Mouse (Mus musculus) heart, postnatal 36 days (tissue): ENCODE measurements around the gene Ankrd13b. TPM values are rescaled to one million over a fixed set of nuclear protein-coding genes. Genes with fewer than 3 reads are reported as not detected.

ENCODE experiments used
- DNase-seq, 2 experiments: peaks; one replicate each; pipeline ENCODE4 v3.0.0; 2021 to 2022
- intact Hi-C: fragments of 180-260 bp; cut with DNase I; formaldehyde crosslinking; loops from one replicate; pipeline ENCODE4 v1.15.1; 2025
- total RNA-seq, 2 experiments: library from RNA; stranded (reverse); gene quantifications; 2 replicates each; pipeline ENCODE4 v1.2.3; 2021

The Ankrd13b gene
- total RNA-seq, 2 experiments from 2014 or later, result 9.8 to 10.4 TPM

DNA sequence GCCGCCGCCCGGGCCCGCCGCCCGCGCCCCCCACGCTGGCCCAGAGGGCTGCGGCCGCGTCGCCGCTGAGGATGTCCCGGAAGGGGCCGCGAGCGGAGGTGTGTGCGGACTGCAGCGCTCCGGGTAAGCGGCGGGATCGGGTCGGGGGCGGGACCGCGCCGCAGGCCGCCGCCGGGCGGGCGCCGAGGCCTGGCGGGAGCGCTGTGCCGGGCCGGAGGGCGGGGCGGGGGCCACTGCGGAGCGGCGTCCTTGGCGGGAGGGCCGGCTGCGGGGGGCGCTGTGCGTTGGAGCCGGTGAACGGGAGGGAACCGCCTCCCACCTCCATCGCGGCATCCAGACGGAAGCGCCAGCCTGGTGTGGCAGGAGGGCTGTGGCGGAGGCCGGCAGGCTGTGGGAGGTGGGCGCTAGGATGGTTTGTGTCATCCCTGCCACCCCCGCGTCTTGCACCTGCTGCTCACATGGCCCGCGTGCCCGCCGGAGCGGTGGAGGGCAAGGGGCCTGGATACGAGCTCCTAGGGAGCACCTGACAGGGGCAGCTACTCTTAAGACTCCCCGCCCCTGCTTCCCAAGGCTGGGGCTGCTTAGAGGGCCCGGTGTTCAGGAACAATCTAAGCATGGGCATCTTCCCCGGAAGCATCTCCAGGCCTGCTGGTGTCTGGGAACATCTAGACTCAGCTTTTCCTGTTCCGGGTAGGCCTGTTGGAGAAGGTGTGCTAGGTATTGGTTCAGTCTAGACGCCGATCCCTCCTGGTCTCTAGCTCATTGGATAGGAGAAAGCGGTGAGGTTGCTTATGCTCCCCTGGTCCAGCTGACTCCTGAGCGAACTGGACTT is 4.2 kb upstream of the Ankrd13b start, which contains the start of gene Git1:
Gene Git1, plus strand, starts transcription at position 51 of the 832 bp plus-strand sequence.
- DNase-seq, result peak in 1 of 2 experiments; percentile 62
- intact Hi-C loops, result no loop called here

GRCm38 (mm10) chr11:77492911-77493332 is 3.4 kb upstream of the Ankrd13b start:
- DNase-seq, result peak; percentile 91 to 92
- intact Hi-C loops, result no loop called here

DNA sequence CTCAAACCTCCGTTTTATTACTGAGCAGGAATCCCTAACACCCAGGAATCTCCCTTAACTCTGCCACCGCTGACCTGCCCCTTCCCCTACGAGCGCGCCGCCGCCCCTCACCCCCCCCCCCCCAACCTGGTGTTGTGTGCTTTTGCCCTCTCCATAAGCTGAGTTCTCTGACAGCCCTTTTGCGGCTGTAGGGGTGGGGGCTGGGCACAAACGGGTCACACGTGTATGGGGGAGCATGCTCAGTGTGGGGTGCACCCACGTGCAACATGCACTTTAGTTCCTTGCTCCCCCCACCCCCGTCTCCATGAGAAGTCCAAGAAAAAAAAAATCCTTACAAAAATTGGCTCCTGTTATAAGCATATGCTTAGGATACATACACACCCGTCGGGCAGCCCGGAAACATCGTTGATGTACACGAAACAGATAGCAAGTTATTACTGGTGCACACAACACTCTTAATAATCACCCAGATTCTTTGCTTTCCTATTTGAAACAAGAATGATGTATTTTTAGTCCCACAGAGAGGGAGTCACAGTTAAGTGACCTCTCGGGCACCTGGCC is 2.9 kb upstream of the Ankrd13b start:
- intact Hi-C loops, result no loop called here

DNA sequence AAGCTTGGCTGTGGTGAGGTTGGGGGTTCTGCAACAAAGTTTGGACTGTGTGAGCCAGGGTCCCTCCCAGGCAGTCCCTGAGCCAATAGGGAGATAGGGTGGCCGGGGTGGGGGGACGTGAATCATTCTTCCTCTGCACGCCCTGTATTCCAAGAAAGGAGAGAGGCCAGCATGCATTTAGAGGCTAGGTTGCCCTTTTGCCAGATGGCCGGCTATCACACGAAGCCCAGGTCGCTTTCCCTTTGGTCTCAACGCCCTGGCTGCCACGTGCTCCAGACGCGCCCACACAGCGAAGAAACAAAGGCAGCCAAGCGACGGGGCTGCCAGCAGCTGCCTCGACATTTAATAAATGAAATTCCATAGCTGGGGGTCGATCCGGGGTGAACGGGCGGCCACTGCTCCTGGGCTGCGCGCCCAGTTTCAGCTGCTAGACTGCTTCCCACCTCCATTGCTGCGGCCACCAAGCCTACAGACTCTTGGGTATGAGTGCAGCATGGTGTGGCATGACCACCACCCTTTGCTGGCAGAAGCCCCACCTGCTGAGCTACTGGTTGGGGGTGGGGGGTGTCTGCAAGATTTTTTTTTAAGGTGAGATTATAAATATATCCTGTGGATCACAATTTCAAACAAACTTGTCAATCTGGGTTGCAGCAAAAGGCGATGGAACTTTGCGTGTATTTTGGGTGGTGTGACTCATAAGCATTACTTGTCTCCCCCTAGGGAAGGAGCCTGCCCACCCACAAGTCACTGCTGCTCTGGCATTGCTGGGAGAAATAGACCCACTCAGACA is 2.2 kb upstream of the Ankrd13b start:
- DNase-seq, result peak in 1 of 2 experiments; percentile 61
- intact Hi-C loops, result loop anchor here (1.0 to 2.0 kb wide), 2 partner anchors 15 to 139 kb away; no protein-coding TSS in a partner anchor

More for the DNA sequence above, 2.9 kb upstream of the Ankrd13b start:
- DNase-seq, result no peak

DNA sequence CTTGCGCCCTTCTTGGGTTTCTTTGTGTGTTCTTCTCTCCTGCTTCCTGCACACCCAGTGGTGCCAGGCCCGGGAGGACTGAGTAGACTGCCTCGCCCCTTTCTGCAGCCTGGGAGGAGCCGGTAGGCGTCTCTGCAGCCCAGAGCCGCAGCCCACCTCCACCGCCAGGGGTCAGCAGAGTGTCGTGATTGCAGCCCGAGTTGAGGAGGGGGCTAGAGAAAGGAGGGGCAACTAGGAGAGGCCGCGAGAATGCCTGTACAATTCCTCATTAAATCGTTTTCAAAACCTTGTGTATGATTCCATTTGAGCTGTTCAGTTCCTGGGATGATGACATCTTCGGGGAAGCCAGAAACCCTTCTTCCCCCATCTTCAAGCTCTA is 1.6 kb upstream of the Ankrd13b start:
- intact Hi-C loops, result loop anchor here (1.0 to 2.0 kb wide), 2 partner anchors 16 to 139 kb away; no protein-coding TSS in a partner anchor
- peak; percentile 91 to 92 for DNase-seq

- intact Hi-C loops, result loop anchor here (2.0 kb wide), 1 partner anchor 16 kb away; no protein-coding TSS in a partner anchor
- DNase-seq, result peak in 1 of 2 experiments; percentile 7
These were observed 973 bp upstream of the Ankrd13b start for GRCm38 (mm10) chr11:77490451-77490850.

DNA sequence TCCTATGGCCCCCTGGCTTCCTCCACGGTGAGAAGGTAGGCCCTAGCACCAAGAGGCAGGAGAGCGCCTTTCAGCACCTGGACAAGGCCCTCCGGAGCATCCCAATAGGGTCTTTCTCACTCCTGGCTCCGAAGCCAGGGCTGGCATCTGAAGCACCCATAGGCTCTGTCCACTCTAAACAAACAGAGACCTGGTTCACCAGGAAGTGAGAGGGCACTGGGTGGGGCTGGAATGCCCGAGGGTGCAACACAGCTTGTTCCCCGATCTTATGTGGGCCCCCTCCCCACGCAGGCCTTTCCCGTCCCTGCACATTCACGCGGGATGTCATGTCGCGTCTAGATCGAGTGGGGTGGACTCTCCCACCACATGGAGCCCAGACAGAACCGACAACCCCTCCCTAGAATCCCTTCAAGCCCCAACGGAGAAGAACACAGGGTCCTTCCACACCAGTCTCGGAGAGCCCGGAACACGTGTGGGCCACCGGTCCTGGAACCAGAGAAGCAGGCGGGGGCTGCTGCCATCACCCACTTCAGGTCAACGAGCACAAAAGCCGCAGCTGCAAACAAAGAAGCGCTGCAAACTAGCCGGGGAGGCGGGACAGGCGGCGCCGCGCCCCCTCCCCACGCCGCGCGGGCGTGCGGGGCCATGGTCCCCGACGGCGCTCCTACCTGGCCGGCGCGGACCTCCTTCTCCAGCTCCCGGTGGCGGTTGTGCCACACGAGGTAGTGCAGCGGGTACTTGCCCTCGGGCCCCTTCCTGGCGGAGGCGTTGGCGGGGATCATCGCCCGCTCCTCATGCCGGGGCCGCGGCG is 502 bp downstream of the Ankrd13b start:
- intact Hi-C loops, result no loop called here
- peak in 1 of 2 experiments; percentile 18 for DNase-seq

- intact Hi-C loops, result no loop called here
- DNase-seq, result peak in 1 of 2 experiments; percentile 5
These were observed 2.7 kb downstream of the Ankrd13b start for GRCm38 (mm10) chr11:77486798-77487197.

DNA sequence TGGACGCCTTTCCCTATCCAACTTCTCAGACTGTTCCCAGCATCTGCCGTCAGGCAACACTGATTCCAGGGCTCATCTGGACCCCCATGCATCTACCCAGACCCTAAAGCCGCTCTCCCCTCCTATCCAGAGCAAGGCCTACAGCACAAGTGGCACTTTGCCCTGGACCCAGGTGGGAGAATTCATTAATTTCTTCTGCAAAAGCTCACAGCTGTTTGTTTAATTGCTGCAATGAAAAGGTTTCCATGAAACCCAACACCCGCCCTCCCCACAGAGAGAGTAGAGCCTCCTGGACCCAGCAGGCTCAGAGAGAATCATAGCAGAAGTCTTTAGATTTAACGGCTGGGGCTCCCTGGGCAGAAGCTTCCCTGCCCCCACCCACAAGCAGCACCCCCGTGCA is 4.2 kb downstream of the Ankrd13b start:
- DNase-seq, result no peak
- intact Hi-C loops, result no loop called here

- intact Hi-C loops, result no loop called here
- no peak for DNase-seq
These were observed 5.8 kb downstream of the Ankrd13b start for GRCm38 (mm10) chr11:77483510-77484255.

GRCm38 (mm10) chr11:77483043-77483442 is 6.4 kb downstream of the Ankrd13b start:
- no peak for DNase-seq
- intact Hi-C loops, result no loop called here

GRCm38 (mm10) chr11:77476895-77477294 is 12.6 kb downstream of the Ankrd13b start:
- intact Hi-C loops, result no loop called here
- no peak for DNase-seq

DNA sequence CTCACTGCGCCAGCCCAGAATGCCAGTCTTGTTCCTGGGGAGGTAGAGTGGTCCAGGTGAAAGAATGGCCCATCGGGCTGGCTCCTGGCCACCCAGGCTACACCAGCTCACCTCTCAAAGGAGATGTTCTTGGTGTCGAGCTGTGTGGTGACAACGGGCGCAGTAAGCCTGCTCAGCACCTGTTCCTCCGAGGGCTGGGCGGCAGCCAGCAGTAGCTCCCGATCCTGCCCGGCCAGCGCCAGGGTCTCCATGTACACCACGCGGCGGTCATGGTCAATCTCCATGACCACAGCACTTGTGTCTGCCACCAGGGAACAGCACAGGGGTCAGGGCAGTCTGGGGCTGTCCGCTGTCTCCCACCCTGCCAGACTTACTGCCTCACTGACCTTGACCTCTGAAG is 13.3 kb downstream of the Ankrd13b start:
- intact Hi-C loops, result no loop called here

DNA sequence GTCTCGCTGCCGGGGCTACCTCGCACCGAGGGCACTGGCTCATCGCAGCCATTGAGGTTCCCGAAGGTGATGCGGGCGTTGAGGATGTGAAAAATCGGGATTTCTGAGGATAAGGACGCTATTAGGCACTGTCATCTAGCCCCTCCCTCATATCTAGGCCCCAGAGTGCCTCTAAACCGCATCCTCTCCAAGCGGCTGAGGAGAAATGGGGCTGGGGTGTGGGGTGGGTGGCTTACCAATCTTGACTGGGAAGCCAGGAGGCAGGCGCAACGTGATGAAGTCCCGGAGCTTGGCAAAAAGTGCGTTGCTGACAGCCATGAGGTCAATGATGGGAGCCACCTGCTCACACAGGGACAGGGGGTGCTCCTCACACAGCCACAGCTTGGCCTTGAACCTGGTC is 16.7 kb downstream of the Ankrd13b start:
- DNase-seq, result no peak
- intact Hi-C loops, result no loop called here

More for the DNA sequence above, 13.3 kb downstream of the Ankrd13b start:
- DNase-seq, result no peak

DNA sequence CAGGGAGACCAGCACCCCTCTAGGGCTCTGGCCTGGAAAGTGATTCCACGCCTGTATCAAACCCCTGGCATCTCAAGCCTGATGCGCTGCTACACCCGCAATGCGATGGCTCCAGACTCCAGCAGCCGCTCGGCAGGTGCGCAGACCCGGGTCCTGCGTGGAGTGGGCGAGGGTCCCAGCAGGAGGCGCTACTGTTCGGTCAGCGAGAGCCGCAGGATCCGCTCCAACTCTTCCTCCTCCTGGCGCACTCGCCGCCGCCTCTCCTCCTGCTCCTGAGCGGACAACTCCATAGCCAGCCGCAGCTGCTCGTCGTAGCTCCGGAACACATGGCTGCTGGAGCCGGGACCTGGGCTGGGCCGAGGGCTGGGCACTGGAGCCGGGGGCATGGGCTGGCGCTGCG is 18.1 kb downstream of the Ankrd13b start:
- intact Hi-C loops, result no loop called here

GRCm38 (mm10) chr11:77468397-77468796 is 21.1 kb downstream of the Ankrd13b start:
- intact Hi-C loops, result loop anchor here (10.0 kb wide), 1 partner anchor 364 kb away; no protein-coding TSS in a partner anchor
- DNase-seq, result no peak

More for the DNA sequence above, 18.1 kb downstream of the Ankrd13b start:
- no peak for DNase-seq

DNA sequence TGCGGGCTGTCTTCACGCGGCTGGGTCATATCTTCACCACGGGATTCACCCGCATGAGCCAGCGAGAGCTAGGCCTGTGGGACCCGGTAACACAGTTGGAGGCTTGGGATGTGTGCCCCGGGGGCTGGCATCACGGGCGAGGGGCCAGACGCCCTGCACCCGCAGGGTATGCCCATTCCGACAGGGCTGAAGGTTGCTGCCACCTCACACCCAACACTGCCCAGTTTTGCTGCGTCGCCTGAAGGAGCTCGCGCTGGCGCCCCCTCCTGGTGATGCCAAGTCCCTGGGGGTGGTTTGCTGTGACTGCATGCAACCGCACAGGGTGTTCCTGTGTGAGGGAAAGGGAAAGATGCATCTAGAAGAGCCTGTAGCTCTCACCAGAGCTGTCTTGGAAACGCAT is 21.7 kb downstream of the Ankrd13b start:
- intact Hi-C loops, result loop anchor here (1.0 to 10.0 kb wide), 2 partner anchors 150 to 363 kb away; no protein-coding TSS in a partner anchor

GRCm38 (mm10) chr11:77467157-77467556 is 22.3 kb downstream of the Ankrd13b start:
- peak; percentile 83 for DNase-seq
- intact Hi-C loops, result loop anchor here (1.0 to 10.0 kb wide), 2 partner anchors 150 to 362 kb away; no protein-coding TSS in a partner anchor

More for the DNA sequence above, 21.7 kb downstream of the Ankrd13b start:
- DNase-seq, result peak; percentile 78 to 85

DNA sequence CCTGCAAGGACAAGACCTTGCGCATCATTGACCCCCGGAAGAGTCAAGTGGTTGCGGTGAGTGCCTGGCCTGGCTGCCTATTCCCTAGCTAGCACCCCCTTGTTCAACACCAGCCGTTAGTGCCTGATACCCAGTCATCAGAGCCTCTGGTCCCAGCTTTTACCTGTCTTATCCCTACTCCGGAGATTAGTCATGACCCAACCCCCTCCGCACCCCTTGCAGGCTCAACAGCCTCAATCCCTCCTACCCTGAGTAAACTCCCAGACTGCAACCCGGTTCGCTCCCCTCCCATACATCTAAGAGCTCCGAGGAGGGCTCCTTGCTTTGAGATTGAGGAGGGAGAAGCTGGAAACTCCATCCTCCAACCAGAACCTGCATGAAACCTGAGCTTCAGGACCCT is 22.9 kb downstream of the Ankrd13b start:
- intact Hi-C loops, result loop anchor here (10.0 kb wide), 1 partner anchor 362 kb away; no protein-coding TSS in a partner anchor
- peak in 1 of 2 experiments; percentile 2 for DNase-seq
